Mouse (Mus musculus) MEL (cell line): ENCODE measurements around the gene Trem3.

Experiments
- CTCF ChIP-seq, 3 experiments: IDR thresholded peaks in 2 of 3; conservative IDR thresholded peaks in 1 of 3; 2 replicates each; pipeline ENCODE4 v1.5.1; 2011 to 2012; ENCODE audit warnings: low read length in 3 of 3, low read depth in 2 of 3, mild to moderate bottlenecking in 2 of 3, improper control_type of control experiment in 1 of 3, inconsistent platforms in 1 of 3, mixed read lengths in 1 of 3, moderate library complexity in 1 of 3; ENCODE audit not compliant: control insufficient read depth in 1 of 3, insufficient read depth in 1 of 3, poor library complexity in 1 of 3, severe bottlenecking in 1 of 3
- JUND ChIP-seq: IDR thresholded peaks from 2 replicates; pipeline ENCODE4 v1.6.1; 2011; ENCODE audit warnings: low read depth, mild to moderate bottlenecking, improper control_type of control experiment, low read length
- MXI1 ChIP-seq: IDR thresholded peaks from 2 replicates; pipeline ENCODE4 v1.6.1; 2011; ENCODE audit warnings: mild to moderate bottlenecking, low read depth, low read length, improper control_type of control experiment
- POLR2A ChIP-seq, 2 experiments: IDR thresholded peaks; 2 replicates each; pipeline ENCODE4 v1.6.1; 2011 to 2012; ENCODE audit warnings: low read length in 2 of 2, mild to moderate bottlenecking in 2 of 2, control low read depth in 1 of 2, improper control_type of control experiment in 1 of 2, low read depth in 1 of 2, moderate library complexity in 1 of 2; ENCODE audit not compliant: control insufficient read depth in 1 of 2, insufficient read depth in 1 of 2, poor library complexity in 1 of 2
- RAD21 ChIP-seq: IDR thresholded peaks from 2 replicates; pipeline ENCODE4 v1.6.1; 2011; ENCODE audit warnings: mild to moderate bottlenecking, low read depth, low read length, improper control_type of control experiment
- RCOR1 ChIP-seq: IDR thresholded peaks from 2 replicates; pipeline ENCODE4 v1.6.1; 2012; ENCODE audit warnings: low read depth, mild to moderate bottlenecking, inconsistent platforms, low read length, improper control_type of control experiment
- TCF12 ChIP-seq: IDR thresholded peaks from 2 replicates; pipeline ENCODE4 v1.6.1; 2014; ENCODE audit warnings: low read depth, mild to moderate bottlenecking, inconsistent platforms, low read length, improper control_type of control experiment, moderate library complexity
- ZKSCAN1 ChIP-seq: IDR thresholded peaks from 2 replicates; pipeline ENCODE4 v1.6.1; 2012; ENCODE audit warnings: low read depth, mild to moderate bottlenecking, inconsistent platforms, low read length, improper control_type of control experiment, moderate library complexity

GRCm38 (mm10) chr17:48230680-48231079 lies 16.9 kb upstream of the Trem3 start:
- TF ChIP-seq JUND (no peak), RAD21 (no peak), ZKSCAN1 (no peak), MXI1 (no peak), RCOR1 (no peak), POLR2A (IDR thresholded peaks at IDR 0.05; ENCODE audit: control insufficient read depth in 1 of 2, insufficient read depth in 1 of 2, low read depth in 1 of 2, low read length in 2 of 2, poor library complexity in 1 of 2) (no peak), CTCF (IDR thresholded peaks at IDR 0.05 in 2 of 3, conservative IDR thresholded peaks at IDR 0.05 in 1 of 3; ENCODE audit: control insufficient read depth in 1 of 3, insufficient read depth in 1 of 3, low read depth in 2 of 3, low read length in 3 of 3, poor library complexity in 1 of 3, severe bottlenecking in 1 of 3) (no peak), TCF12 (no peak)
